ENCODE assay signal across 11 mouse cellular contexts in genomic region chr4:47404536-47404935, GRCm38 (mm10).
"Had no signal": no experiment of that assay in that cellular context is flagged by ENCODE, and none has a peak within 500 bp of the region (broad histone marks: within the 10 kb centered on the region; RNA-seq: fewer than 3 reads in every experiment).

No protein-coding gene starts in this region.

- H3K27ac ChIP-seq: limb, embryonic 15.5 days; liver, embryonic 12.5 days; neural tube, embryonic 12.5 days; stomach, embryonic 15.5 days had no signal

- H3K36me3 ChIP-seq: stomach, embryonic 15.5 days had no signal

- DNase-seq: kidney, adult 8-10 months; kidney, postnatal 25 days; lung, embryonic 14.5 days; lung, postnatal 14 days; midbrain, embryonic 14.5 days; right cerebral cortex, postnatal 14 days; thymus, postnatal 36 days had no signal

- H3K4me1 ChIP-seq: limb, embryonic 15.5 days; neural tube, embryonic 12.5 days; stomach, embryonic 15.5 days had no signal

- H3K27me3 ChIP-seq: limb, embryonic 15.5 days; liver, embryonic 12.5 days; neural tube, embryonic 12.5 days; stomach, embryonic 15.5 days had no signal

- H3K4me3 ChIP-seq: limb, embryonic 15.5 days; liver, embryonic 12.5 days; neural tube, embryonic 12.5 days; stomach, embryonic 15.5 days had no signal
